Mouse (Mus musculus): Measurements from ENCODE around the gene Lifr.

Gene Lifr

GRCm38 (mm10) chr15:7201421-7202380 is 111.3 kb downstream of the Lifr start:
- in situ Hi-C loops (cut with MboI): loop anchor here (25.0 kb wide), 1 partner anchor 164 kb away; no protein-coding TSS in a partner anchor

GRCm38 (mm10) chr15:7202981-7203380 is 112.6 kb downstream of the Lifr start:
- in situ Hi-C loops (cut with MboI): loop anchor here (25.0 kb wide), 1 partner anchor 166 kb away; no protein-coding TSS in a partner anchor

DNA sequence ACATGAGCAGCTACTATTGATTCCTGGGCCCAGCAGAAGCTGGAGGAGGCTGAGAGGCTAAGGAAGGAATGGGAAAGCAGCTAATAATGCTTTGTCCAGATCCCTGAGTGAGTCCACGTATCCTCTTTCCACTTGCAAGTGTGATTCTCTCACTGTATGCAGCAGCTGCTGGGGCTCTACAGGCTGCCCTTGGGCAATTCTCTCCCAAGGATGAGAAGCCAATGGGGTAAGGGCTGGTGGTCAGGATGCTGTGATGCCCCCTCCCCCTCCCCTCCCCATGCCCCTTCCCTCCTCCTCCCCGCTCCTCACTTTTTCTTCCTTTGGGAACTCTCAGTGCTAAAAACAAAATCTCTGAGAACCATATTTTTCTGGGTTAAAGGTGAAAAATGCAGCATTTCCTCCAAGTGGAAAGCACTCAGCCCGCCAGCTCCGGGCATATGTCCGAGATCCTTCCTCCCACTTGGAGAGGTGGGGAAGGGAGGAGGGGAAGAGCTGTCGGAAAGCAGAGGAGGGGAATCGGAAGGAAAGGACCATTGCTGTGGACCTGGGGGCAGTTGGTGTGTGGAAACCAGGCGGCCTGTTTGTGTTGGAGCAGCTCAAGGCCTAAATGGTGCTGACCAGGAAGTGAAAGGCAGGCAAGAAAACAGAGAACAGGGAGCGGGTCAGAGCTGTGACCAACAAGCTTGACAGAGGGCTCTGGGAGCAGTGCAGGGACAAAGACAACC is 113.4 kb downstream of the Lifr start:
- in situ Hi-C loops (cut with MboI): loop anchor here (25.0 kb wide), 1 partner anchor 166 kb away; no protein-coding TSS in a partner anchor

DNA sequence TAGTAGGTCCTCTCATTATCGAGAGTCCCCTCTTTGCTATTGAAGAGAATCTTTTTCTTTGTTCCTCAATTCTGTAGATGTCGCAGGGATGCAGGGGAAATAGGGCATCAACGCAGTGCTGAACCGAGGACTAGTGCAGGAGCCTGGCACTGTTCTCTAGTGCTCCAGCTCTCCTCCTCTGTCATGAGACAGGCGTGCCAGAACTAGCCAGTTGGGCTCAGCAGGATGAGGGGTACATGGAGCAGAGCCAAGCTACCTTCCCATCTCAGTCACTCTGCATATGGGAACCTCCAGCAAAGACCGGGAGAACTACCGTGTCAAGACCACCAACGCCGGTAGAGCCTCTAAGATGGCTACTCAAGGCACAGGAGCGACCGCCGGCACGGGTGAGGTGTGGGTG is 114.5 kb downstream of the Lifr start:
- in situ Hi-C loops (cut with MboI): loop anchor here (25.0 kb wide), 1 partner anchor 168 kb away; no protein-coding TSS in a partner anchor

- in situ Hi-C loops (cut with MboI): loop anchor here (25.0 kb wide), 1 partner anchor 169 kb away; no protein-coding TSS in a partner anchor
Measured at GRCm38 (mm10) chr15:7206110-7206509, 115.7 kb downstream of the Lifr start.

DNA sequence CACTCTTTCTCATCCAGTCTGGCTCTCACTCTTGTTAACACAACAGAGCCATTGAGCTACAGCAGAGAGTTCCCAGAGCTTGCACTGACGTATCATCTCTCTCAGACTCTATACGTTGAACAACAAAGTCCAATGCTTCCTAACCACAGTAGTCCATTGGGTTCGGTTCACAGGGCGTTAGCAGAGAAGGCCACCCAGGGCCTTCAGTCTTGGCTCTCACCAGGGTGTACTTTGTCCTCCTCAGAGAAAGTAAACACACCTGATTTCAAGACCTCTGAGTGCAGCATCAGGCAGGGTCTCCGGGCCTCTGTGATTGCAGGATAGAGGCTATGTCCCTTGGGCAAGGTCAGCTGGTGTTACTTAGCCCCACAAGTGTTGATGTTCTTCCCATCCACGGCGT is 116.9 kb downstream of the Lifr start:
- in situ Hi-C loops (cut with MboI): loop anchor here (25.0 kb wide), 1 partner anchor 170 kb away; no protein-coding TSS in a partner anchor

DNA sequence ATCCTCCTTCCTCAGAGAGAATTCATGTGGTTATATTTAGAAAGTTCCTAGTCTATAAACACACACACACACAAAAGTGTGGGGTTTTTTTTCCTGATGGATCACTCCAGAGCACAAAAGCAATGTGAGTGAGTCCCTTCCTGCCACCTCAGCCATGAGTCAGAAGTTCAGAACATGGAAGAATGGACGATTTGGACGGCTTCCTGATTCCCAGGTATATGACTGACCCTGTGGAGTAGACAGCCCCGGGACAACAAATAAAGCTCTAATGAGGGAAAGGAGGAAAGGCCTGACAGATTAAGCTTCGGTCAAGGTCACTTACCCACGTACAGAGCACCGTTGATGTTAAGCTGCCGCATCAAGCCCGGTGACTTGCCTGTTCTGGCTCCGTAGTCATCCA is 117.8 kb downstream of the Lifr start:
- in situ Hi-C loops (cut with MboI): loop anchor here (25.0 kb wide), 1 partner anchor 171 kb away; no protein-coding TSS in a partner anchor

- in situ Hi-C loops (cut with MboI): loop anchor here (10.0 to 25.0 kb wide), 2 partner anchors 176 to 299 kb away; no protein-coding TSS in a partner anchor
Measured at GRCm38 (mm10) chr15:7213683-7214082, 123.3 kb downstream of the Lifr start.

DNA sequence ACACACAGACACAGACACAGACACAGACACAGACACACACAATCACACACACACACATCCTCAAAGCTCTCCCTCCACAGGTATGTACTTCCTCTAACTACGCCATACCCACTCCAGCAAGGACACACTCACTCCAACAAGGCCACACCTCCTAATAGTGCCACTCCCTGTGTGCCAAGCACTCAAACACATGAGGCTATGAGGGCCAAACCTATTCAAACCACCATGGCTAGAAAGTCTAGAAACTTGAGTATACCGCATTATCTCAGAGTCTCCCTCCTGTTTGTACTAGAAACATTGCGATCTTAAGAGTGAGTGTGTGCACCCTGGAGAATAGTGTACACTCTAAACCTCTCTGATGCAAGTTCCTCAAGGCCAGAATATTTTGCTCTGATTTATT is 125.4 kb downstream of the Lifr start:
- in situ Hi-C loops (cut with MboI): loop anchor here (10.0 to 25.0 kb wide), 2 partner anchors 179 to 301 kb away; no protein-coding TSS in a partner anchor

- in situ Hi-C loops (cut with MboI): loop anchor here (10.0 to 25.0 kb wide), 2 partner anchors 179 to 302 kb away; no protein-coding TSS in a partner anchor
Measured at GRCm38 (mm10) chr15:7216581-7217272, 126.3 kb downstream of the Lifr start.

DNA sequence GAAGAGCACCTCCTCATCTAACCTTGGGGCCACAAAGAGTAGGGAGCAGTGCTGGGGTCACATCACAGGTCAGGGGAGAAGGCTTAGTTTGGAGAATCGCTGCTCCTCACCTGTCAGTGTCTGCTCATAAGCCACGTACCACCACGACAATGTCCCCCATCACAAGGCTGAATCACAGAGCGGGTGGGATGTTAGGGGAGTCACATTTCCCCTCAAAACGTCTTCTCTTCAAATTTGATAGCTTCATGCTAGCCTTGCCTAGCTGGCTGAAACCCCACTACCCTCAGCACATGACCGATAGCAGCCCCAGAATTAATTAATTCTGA is 126.8 kb downstream of the Lifr start:
- in situ Hi-C loops (cut with MboI): loop anchor here (10.0 to 25.0 kb wide), 2 partner anchors 180 to 302 kb away; no protein-coding TSS in a partner anchor

DNA sequence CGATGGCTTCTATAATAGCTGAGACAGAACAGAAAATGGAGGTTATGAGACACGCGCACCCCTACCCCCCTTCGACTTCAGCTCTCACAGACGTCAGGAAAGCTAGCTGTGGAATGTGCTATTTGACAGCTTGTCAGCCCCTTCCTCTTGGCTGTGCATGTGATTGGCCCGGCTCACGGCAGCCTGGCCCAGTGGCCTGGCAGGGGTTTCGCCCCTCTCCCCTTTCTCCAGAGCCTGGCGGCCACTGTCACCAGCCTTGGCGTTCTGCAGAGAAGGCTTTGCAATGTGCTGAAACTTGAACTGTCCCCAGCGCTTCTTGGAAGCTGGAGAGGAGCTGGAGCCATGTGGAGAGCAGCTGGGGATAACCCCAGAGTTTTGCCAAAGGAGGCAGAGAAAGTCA is 132.4 kb downstream of the Lifr start:
- in situ Hi-C loops (cut with MboI): loop anchor here (25.0 kb wide), 1 partner anchor 186 kb away; no protein-coding TSS in a partner anchor

DNA sequence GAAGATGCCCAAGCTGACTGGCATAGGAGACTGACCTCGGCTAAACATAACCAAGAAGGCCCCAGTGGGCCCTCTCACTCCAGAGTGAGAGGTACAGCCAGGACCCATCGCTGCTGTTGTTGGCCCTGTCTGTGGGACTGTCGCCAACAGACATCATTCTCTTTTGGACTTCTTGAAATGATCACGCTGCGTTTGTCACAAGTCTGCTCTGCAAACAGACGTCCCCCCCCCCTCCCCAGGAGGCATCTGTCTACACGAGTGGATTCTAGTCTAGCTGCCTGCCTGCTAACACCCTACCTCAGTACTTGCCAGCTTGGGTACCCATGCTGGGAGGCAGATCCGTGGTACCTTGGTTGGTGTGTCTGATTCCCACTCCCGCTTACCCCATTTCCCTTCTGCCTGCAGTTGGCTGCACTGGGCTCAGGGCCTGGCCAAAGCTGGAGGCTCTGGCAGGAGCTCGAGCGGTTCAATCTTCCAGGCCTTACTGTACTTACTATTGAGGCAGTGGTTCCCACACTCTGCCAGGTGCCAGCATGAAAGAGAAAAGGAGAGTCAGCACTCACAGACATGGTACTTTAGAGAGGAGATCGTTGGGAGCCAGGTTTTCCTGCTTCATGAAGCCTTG is 133.8 kb downstream of the Lifr start:
- in situ Hi-C loops (cut with MboI): loop anchor here (25.0 kb wide), 1 partner anchor 187 kb away; no protein-coding TSS in a partner anchor

DNA sequence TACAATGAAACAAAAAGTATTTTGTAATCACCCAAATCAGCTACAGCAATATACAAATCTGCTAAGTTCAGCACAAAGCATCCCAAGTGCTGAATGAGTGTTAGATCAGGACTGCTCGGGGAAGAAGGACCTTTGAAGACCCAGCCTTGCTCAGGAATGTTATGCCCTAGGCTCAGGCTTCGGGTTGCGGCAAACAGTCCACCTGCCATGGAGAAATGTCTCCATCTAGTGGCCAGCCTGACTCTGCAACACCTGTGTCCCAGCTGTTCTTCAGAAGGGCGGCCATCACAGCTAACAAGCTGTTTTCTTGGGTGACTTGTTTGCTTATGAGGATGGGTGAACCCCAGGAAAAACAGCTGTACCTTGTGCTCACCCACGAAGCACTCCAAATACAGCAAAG is 135.8 kb downstream of the Lifr start:
- in situ Hi-C loops (cut with MboI): no loop called here

DNA sequence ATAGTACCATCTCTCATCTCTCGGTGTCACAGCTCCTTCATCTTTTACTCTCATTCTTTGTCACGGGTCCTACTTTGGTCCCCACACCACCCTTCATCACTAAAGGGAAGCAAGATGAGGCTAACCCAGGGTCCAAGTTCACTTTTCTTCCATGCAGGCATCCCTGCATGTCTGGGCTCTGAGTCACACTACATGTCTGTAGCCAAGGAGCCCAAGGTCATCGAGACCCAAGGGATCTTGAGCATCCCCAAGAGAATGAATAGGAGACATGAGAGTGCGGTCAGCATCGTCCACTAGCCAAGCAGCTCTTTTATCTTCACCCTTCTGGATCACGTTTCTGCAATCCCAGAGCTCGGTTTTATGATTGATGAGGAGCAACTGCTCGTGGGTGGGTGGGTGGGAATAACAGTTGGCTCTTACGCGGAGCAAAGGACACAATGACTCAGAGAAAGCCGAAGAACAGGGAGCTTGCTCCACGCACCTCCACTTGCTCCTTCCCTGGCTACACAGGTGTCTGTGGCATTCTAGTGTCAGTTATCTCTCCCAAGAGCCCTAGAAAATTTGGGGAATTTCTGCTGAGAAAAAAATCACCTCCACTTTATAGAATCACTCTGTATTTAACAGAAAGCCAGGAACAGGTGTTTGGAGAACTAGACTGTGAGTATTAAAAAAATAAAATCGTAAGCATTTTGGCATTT is 143.1 kb downstream of the Lifr start:
- in situ Hi-C loops (cut with MboI): loop anchor here (10.0 kb wide), 1 partner anchor 329 kb away; no protein-coding TSS in a partner anchor

GRCm38 (mm10) chr15:7239904-7240303 is 149.5 kb downstream of the Lifr start:
- in situ Hi-C loops (cut with MboI): loop anchor here (10.0 kb wide), 1 partner anchor 335 kb away; no protein-coding TSS in a partner anchor

DNA sequence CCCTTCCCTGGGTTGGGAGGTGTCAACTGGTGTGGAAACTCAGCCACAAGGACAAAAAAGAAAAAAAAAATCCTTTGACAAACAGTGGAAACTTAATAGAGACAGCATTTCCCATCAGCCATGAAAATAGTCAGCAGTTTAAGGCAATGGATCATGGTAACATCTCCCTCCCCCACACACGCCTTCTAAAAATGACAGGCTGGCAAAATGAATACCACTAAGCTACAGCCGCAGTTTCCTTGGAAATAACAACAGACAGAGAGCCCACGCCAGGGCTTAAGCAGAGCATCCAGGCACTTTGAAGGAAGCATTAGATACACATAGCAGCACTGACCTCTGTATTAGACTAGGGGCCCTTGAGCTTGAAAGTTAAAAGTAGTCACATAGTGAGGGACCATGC is 150.5 kb downstream of the Lifr start:
- in situ Hi-C loops (cut with MboI): no loop called here

DNA sequence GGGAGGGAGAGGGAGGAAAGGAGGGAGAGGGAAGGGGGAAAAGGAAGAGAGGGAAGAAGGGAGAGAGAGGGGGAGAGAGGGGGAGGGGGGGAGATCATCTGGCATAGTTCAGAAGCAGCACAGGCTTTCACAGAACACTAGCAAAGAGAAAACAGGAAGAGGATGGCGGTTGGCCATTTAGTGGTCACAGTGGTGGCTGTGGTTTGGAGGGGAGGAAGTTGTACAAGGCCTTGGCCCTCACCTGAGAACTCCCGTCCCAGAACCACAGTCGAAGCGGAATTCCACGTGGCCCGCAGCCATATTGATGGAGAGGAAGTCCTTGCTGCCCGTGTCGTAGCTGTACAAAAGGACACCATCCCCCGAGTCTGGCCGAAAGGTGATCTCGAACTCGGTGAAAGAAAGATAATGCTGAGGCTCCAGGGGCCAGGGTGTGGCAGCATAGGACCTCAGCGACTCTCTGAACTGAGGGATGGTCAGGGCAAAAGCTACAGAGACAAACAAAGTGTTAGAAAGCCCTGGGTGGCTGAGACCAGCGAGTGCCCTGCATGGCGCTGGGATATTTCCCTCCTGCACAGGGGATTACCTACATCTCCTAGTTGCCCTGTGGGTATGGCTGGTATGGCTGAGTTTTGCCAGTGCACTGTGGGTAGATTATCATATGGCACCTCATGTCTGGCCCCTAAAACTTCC is 151.9 kb downstream of the Lifr start:
- in situ Hi-C loops (cut with MboI): no loop called here
